Mouse (Mus musculus) MEL (cell line): Measurements from ENCODE around the gene Arpc1b. TPM values are rescaled to one million over a fixed set of nuclear protein-coding genes. Genes with fewer than 3 reads are reported as not detected.

Experiments
- DNase-seq: peaks from one replicate; pipeline ENCODE4 v3.0.0; 2011; ENCODE audit warnings: low read depth, low spot score
- H3K27ac ChIP-seq: 2 replicates; pipeline ENCODE4 v1.5.1; 2012; ENCODE audit warnings: low read depth, mild to moderate bottlenecking, control low read depth, low read length, moderate library complexity; ENCODE audit not compliant: control insufficient read depth
- H3K27me3 ChIP-seq, 2 experiments: fragments of 150-350 bp in 1 of 2; sonication (generic) in 1 of 2; 2 replicates each; pipeline ENCODE4 v1.6.1; 2012; ENCODE audit warnings: low read length in 2 of 2, mild to moderate bottlenecking in 2 of 2, improper control_type of control experiment in 1 of 2, moderate library complexity in 1 of 2; ENCODE audit not compliant: insufficient read depth in 2 of 2, control insufficient read depth in 1 of 2
- H3K36me3 ChIP-seq, 2 experiments: 2 replicates each; pipeline ENCODE4 v1.6.1; 2012 to 2014; ENCODE audit warnings: low read length in 2 of 2, improper control_type of control experiment in 1 of 2, inconsistent platforms in 1 of 2, mild to moderate bottlenecking in 1 of 2; ENCODE audit not compliant: insufficient read depth in 2 of 2, control insufficient read depth in 1 of 2
- H3K4me1 ChIP-seq, 2 experiments: fragments of 150-350 bp in 1 of 2; sonication (generic) in 1 of 2; 2 replicates each; pipeline ENCODE4 v1.6.1; 2012; ENCODE audit warnings: low read length in 2 of 2, improper control_type of control experiment in 1 of 2, mild to moderate bottlenecking in 1 of 2; ENCODE audit not compliant: insufficient read depth in 2 of 2, control insufficient read depth in 1 of 2
- H3K4me3 ChIP-seq, 2 experiments: fragments of 150-350 bp in 1 of 2; sonication (generic) in 1 of 2; 2 replicates each; pipeline ENCODE4 v1.5.1; 2012; ENCODE audit warnings: low read depth in 2 of 2, low read length in 2 of 2, mild to moderate bottlenecking in 2 of 2, moderate library complexity in 2 of 2, control low read depth in 1 of 2, improper control_type of control experiment in 1 of 2; ENCODE audit not compliant: control insufficient read depth in 1 of 2, insufficient read depth in 1 of 2
- H3K79me2 ChIP-seq: 2 replicates; pipeline ENCODE4 v1.6.1; 2012; ENCODE audit warnings: mild to moderate bottlenecking, low read length, moderate library complexity; ENCODE audit not compliant: control insufficient read depth, poor library complexity, insufficient read depth
- H3K9ac ChIP-seq: 2 replicates; pipeline ENCODE4 v1.6.1; 2012; ENCODE audit warnings: low read depth, mild to moderate bottlenecking, control low read depth, low read length, moderate library complexity; ENCODE audit not compliant: control insufficient read depth, poor library complexity, severe bottlenecking
- H3K9me3 ChIP-seq: fragments of 150-350 bp; sonication (generic); replicated peaks from 2 replicates; pipeline ENCODE4 v1.6.1; 2012; ENCODE audit warnings: mild to moderate bottlenecking, low read length, improper control_type of control experiment, moderate library complexity; ENCODE audit not compliant: insufficient read depth
- BHLHE40 ChIP-seq: IDR thresholded peaks from 2 replicates; pipeline ENCODE4 v1.6.1; 2012; ENCODE audit warnings: low read depth, mild to moderate bottlenecking, inconsistent platforms, low read length, improper control_type of control experiment, borderline replicate concordance
- CHD2 ChIP-seq: IDR thresholded peaks from 2 replicates; pipeline ENCODE4 v1.6.1; 2011; ENCODE audit warnings: low read length, improper control_type of control experiment
- CTCF ChIP-seq, 3 experiments: IDR thresholded peaks in 2 of 3; conservative IDR thresholded peaks in 1 of 3; 2 replicates each; pipeline ENCODE4 v1.5.1; 2011 to 2012; ENCODE audit warnings: low read length in 3 of 3, low read depth in 2 of 3, mild to moderate bottlenecking in 2 of 3, improper control_type of control experiment in 1 of 3, inconsistent platforms in 1 of 3, mixed read lengths in 1 of 3, moderate library complexity in 1 of 3; ENCODE audit not compliant: control insufficient read depth in 1 of 3, insufficient read depth in 1 of 3, poor library complexity in 1 of 3, severe bottlenecking in 1 of 3
- E2F4 ChIP-seq: IDR thresholded peaks from 2 replicates; pipeline ENCODE4 v1.6.1; 2011; ENCODE audit warnings: low read depth, low read length, improper control_type of control experiment, borderline replicate concordance
- ETS1 ChIP-seq: IDR thresholded peaks from 2 replicates; pipeline ENCODE4 v1.6.1; 2012; ENCODE audit warnings: low read depth, mild to moderate bottlenecking, inconsistent platforms, low read length, improper control_type of control experiment, moderate library complexity
- JUND ChIP-seq: IDR thresholded peaks from 2 replicates; pipeline ENCODE4 v1.6.1; 2011; ENCODE audit warnings: low read depth, mild to moderate bottlenecking, improper control_type of control experiment, low read length
- KAT2A ChIP-seq: conservative IDR thresholded peaks from 2 replicates; pipeline ENCODE4 v1.6.1; 2012; ENCODE audit warnings: low read depth, low read length, improper control_type of control experiment, inconsistent platforms
- MAX ChIP-seq: IDR thresholded peaks from 2 replicates; pipeline ENCODE4 v1.6.1; 2011; ENCODE audit warnings: low read length, improper control_type of control experiment
- MAZ ChIP-seq: IDR thresholded peaks from 2 replicates; pipeline ENCODE4 v1.6.1; 2012; ENCODE audit warnings: low read depth, mild to moderate bottlenecking, inconsistent platforms, low read length, improper control_type of control experiment
- MEF2A ChIP-seq: IDR thresholded peaks from 2 replicates; pipeline ENCODE4 v1.6.1; 2014; ENCODE audit warnings: low read depth, mild to moderate bottlenecking, inconsistent platforms, low read length, improper control_type of control experiment; ENCODE audit not compliant: poor library complexity, insufficient replicate concordance, severe bottlenecking; ENCODE audit errors: extremely low read depth
- MXI1 ChIP-seq: IDR thresholded peaks from 2 replicates; pipeline ENCODE4 v1.6.1; 2011; ENCODE audit warnings: mild to moderate bottlenecking, low read depth, low read length, improper control_type of control experiment
- MYB ChIP-seq: IDR thresholded peaks from 2 replicates; pipeline ENCODE4 v1.6.1; 2011; ENCODE audit warnings: mild to moderate bottlenecking, low read depth, low read length, improper control_type of control experiment
- NRF1 ChIP-seq: IDR thresholded peaks from 2 replicates; pipeline ENCODE4 v1.6.1; 2014; ENCODE audit warnings: low read depth, mild to moderate bottlenecking, inconsistent platforms, low read length, improper control_type of control experiment, moderate library complexity; ENCODE audit not compliant: poor library complexity, insufficient read depth, severe bottlenecking
- POLR2A ChIP-seq, 2 experiments: IDR thresholded peaks; 2 replicates each; pipeline ENCODE4 v1.6.1; 2011 to 2012; ENCODE audit warnings: low read length in 2 of 2, mild to moderate bottlenecking in 2 of 2, control low read depth in 1 of 2, improper control_type of control experiment in 1 of 2, low read depth in 1 of 2, moderate library complexity in 1 of 2; ENCODE audit not compliant: control insufficient read depth in 1 of 2, insufficient read depth in 1 of 2, poor library complexity in 1 of 2
- POLR2AphosphoS2 ChIP-seq: IDR thresholded peaks from 2 replicates; pipeline ENCODE4 v1.6.1; 2011; ENCODE audit warnings: low read length, improper control_type of control experiment
- RAD21 ChIP-seq: IDR thresholded peaks from 2 replicates; pipeline ENCODE4 v1.6.1; 2011; ENCODE audit warnings: mild to moderate bottlenecking, low read depth, low read length, improper control_type of control experiment
- SIN3A ChIP-seq: IDR thresholded peaks from 2 replicates; pipeline ENCODE4 v1.6.1; 2012; ENCODE audit warnings: low read length, improper control_type of control experiment, inconsistent platforms
- TBP ChIP-seq: IDR thresholded peaks from 2 replicates; pipeline ENCODE4 v1.8.0; 2011; ENCODE audit warnings: low read depth, low read length, improper control_type of control experiment
- USF1 ChIP-seq: IDR thresholded peaks from 2 replicates; pipeline ENCODE4 v1.6.1; 2014; ENCODE audit warnings: low read depth, mild to moderate bottlenecking, inconsistent platforms, low read length, improper control_type of control experiment, moderate library complexity
- USF2 ChIP-seq, 2 experiments: IDR thresholded peaks; 2 replicates each; pipeline ENCODE4 v1.6.1; 2011 to 2012; ENCODE audit warnings: improper control_type of control experiment in 2 of 2, low read length in 2 of 2, borderline replicate concordance in 1 of 2, inconsistent platforms in 1 of 2, low read depth in 1 of 2, mild to moderate bottlenecking in 1 of 2; ENCODE audit not compliant: insufficient read depth in 1 of 2
- ZNF384 ChIP-seq: IDR thresholded peaks from 2 replicates; pipeline ENCODE4 v1.6.1; 2012; ENCODE audit warnings: low read depth, mild to moderate bottlenecking, inconsistent platforms, low read length, improper control_type of control experiment
- polyA plus RNA-seq, 2 experiments: library from polyadenylated mRNA; stranded (reverse) in 1 of 2; unstranded in 1 of 2; fragments of >175 nt in 1 of 2; fragments of >200 nt in 1 of 2; gene quantifications; 2 replicates each; pipeline versions ENCODE4 v1.2.1 to v1.2.4; 2012; ENCODE audit warnings: low replicate concordance in 2 of 2, low read depth in 1 of 2; ENCODE audit not compliant: insufficient read length in 2 of 2, insufficient read depth in 1 of 2, missing spikeins in 1 of 2
- total RNA-seq: library from RNA; depleted of rRNA; stranded (reverse); fragments of 300-350 nt; gene quantifications from 2 replicates; pipeline ENCODE4 v1.2.3, GENCODE M21; 2012

Gene Arpc1b
- total and polyA plus RNA-seq, 3 experiments = 143 to 708 (median 432) TPM

DNA sequence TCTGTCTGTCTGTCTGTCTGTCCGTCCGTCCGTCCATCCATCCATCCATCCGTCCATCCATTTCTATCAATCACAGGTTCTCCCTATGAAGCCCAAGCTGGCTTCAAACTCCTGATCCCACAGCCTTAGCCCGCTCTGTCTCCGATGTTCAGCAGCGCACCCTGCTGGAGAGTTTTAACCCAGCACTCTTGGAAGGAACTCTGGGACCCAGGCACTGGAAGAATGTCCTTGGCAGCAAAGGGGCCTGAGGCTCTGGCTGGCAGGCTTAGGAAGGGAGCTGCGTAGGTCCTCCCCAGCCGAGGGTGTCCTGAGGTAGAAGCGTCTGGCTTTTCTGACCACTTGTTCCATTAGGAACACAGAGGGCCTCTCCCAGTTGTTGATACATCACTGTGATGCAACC, 2.9 kb downstream of the Arpc1b start (continued):
- no peak for TF ChIP-seq MEF2A

DNA sequence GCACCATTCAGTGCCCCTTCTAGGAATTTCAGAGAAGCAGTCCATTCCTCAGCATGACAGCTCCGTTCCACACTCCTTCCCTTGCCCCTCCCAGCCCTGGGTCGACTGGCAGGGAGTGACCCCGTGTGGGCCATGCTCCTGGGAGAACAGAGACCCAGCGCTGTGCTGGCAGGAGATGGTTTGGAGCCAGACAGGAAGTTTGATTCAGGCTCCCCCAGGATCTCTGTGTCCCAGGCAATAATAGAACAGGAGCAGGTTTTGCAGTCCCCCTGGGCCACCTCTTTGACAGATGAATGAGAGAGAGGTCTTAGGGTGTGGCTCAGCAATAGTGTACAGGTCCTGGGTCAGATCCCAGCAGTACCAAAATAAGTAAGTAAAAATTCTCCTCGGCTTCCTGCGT, 4.0 kb downstream of the Arpc1b start:
- H3K27ac ChIP-seq = no peak overlapping the region
- peaks cover 58% of the 10 kb centered on the region for H3K79me2 ChIP-seq
- DNase-seq = no peak
- no peak overlapping the region for H3K4me3 ChIP-seq
- H3K4me1 ChIP-seq = peaks cover 4 to 18% of the 10 kb centered on the region in 2 experiments; a peak in 3 of 4 replicates
- no peaks in the 10 kb centered on the region for H3K27me3 ChIP-seq
- no peaks in the 10 kb centered on the region for H3K9me3 ChIP-seq
- H3K36me3 ChIP-seq = peaks cover 3 to 13% of the 10 kb centered on the region in 2 experiments
- TF ChIP-seq USF1 = no peak
- TF ChIP-seq MAZ = no peak
- TF ChIP-seq NRF1 = no peak
- no peak for TF ChIP-seq POLR2A (IDR thresholded peaks at IDR 0.05; ENCODE audit: control insufficient read depth in 1 of 2, insufficient read depth in 1 of 2, low read depth in 1 of 2, low read length in 2 of 2, poor library complexity in 1 of 2)
- no peak for TF ChIP-seq POLR2AphosphoS2
- TF ChIP-seq JUND = no peak
- TF ChIP-seq ETS1 = no peak
- TF ChIP-seq MXI1 = no peak
- no peak for TF ChIP-seq USF2 (IDR thresholded peaks at IDR 0.05; ENCODE audit: borderline replicate concordance in 1 of 2, insufficient read depth in 1 of 2, low read depth in 1 of 2, low read length in 2 of 2)
- TF ChIP-seq ZNF384 = no peak
- TF ChIP-seq MAX = no peak
- TF ChIP-seq SIN3A = no peak
- TF ChIP-seq CHD2 = no peak
- TF ChIP-seq KAT2A = no peak
- TF ChIP-seq MYB = no peak
- TF ChIP-seq CTCF (IDR thresholded peaks at IDR 0.05 in 2 of 3, conservative IDR thresholded peaks at IDR 0.05 in 1 of 3; ENCODE audit: control insufficient read depth in 1 of 3, insufficient read depth in 1 of 3, low read depth in 2 of 3, low read length in 3 of 3, poor library complexity in 1 of 3, severe bottlenecking in 1 of 3) = no peak
- no peak for TF ChIP-seq RAD21
- TF ChIP-seq TBP = no peak
- TF ChIP-seq E2F4 = no peak
- no peak for TF ChIP-seq BHLHE40
- no peak overlapping the region for H3K9ac ChIP-seq
